Mouse (Mus musculus) ES-Bruce4 (cell line): ENCODE results near the gene Oxct1. TPM values are rescaled to one million over a fixed set of nuclear protein-coding genes. Genes with fewer than 3 reads are reported as not detected.

Experiments
- H3K27ac ChIP-seq: 2 replicates; pipeline ENCODE4 v1.5.1; 2012; ENCODE audit warnings: low read length, inconsistent platforms; ENCODE audit not compliant: insufficient read depth
- H3K27me3 ChIP-seq: 2 replicates; pipeline ENCODE4 v1.6.1; 2012; ENCODE audit warnings: mild to moderate bottlenecking, low read length, inconsistent platforms; ENCODE audit not compliant: control insufficient read depth, poor library complexity, insufficient read depth, severe bottlenecking
- H3K36me3 ChIP-seq: 2 replicates; pipeline ENCODE4 v1.6.1; 2012; ENCODE audit warnings: inconsistent platforms, mild to moderate bottlenecking, low read length, moderate library complexity; ENCODE audit not compliant: control insufficient read depth, poor library complexity, insufficient read depth, severe bottlenecking
- H3K4me1 ChIP-seq: one replicate; pipeline ENCODE4 v1.8.1; 2011; ENCODE audit warnings: low read length; ENCODE audit not compliant: control insufficient read depth, insufficient read depth
- H3K4me3 ChIP-seq: 2 replicates; pipeline ENCODE4 v1.5.1; 2011; ENCODE audit warnings: low read depth, mild to moderate bottlenecking, low read length
- H3K9ac ChIP-seq: 2 replicates; pipeline ENCODE4 v1.6.1; 2012; ENCODE audit warnings: low read depth, mild to moderate bottlenecking, inconsistent platforms; ENCODE audit not compliant: poor library complexity, severe bottlenecking
- H3K9me3 ChIP-seq: replicated peaks from 2 replicates; pipeline ENCODE4 v1.6.1; 2012; ENCODE audit warnings: mild to moderate bottlenecking, low read length, inconsistent platforms; ENCODE audit not compliant: control insufficient read depth, poor library complexity, insufficient read depth, severe bottlenecking
- CTCF ChIP-seq: IDR thresholded peaks from one replicate; pipeline ENCODE4 v1.8.1; 2011; ENCODE audit warnings: low read depth, low read length
- EP300 ChIP-seq: IDR thresholded peaks from 2 replicates; pipeline ENCODE4 v1.6.1; 2011; ENCODE audit warnings: low read depth, low read length; ENCODE audit not compliant: insufficient read depth
- POLR2A ChIP-seq: IDR thresholded peaks from one replicate; pipeline ENCODE4 v1.8.1; 2011; ENCODE audit warnings: low read length; ENCODE audit not compliant: insufficient read depth
- polyA plus RNA-seq: library from polyadenylated mRNA; stranded (reverse); fragments of >200 nt; gene quantifications from 2 replicates; pipeline ENCODE4 v1.2.4, GENCODE M21; 2011; ENCODE audit warnings: low read depth; ENCODE audit not compliant: missing spikeins, insufficient read depth, insufficient read length

Oxct1 gene
- polyA plus RNA-seq, 1 experiment: 31.9 TPM

DNA sequence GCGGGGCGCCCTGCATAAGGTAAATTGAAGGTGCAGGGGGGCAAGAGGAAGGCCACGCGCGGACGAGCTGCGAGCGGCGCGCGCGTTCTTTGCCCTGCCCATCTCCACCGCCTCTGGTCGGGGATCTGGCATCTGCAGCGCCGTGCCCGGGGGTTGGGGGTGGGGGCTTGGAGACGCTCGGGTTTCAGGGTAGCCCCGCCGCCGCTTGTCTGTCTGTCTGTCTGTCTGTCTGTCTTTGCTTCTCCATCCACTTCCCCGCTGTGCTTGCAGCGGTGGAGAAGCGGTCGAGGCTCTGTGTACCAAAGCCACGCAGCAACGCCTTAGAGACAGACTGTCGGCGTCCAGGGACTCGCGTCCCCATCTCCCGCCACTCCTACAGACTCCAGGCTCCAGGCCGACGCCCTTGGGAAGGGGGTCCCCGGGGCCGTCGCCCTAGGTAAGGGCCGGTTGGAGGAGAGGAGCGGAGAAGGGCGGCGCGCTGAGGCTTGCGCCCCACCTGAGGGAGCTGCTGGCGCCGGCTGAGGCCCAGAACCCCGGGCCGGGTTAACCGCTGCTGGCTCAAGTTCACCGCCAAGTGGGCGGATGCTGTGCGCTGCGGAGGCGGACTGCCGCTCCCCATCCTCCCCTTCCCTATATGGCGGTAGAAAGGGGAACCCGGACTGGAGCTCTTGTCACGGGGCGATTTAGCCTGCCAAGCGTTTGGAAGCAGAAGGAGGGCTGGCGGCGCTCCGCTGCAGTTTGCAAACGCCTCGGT is 825 bp downstream of the Oxct1 start:
- H3K36me3 ChIP-seq: no peaks in the 10 kb centered on the region
- H3K9ac ChIP-seq: peak overlapping the region; percentile 64

DNA sequence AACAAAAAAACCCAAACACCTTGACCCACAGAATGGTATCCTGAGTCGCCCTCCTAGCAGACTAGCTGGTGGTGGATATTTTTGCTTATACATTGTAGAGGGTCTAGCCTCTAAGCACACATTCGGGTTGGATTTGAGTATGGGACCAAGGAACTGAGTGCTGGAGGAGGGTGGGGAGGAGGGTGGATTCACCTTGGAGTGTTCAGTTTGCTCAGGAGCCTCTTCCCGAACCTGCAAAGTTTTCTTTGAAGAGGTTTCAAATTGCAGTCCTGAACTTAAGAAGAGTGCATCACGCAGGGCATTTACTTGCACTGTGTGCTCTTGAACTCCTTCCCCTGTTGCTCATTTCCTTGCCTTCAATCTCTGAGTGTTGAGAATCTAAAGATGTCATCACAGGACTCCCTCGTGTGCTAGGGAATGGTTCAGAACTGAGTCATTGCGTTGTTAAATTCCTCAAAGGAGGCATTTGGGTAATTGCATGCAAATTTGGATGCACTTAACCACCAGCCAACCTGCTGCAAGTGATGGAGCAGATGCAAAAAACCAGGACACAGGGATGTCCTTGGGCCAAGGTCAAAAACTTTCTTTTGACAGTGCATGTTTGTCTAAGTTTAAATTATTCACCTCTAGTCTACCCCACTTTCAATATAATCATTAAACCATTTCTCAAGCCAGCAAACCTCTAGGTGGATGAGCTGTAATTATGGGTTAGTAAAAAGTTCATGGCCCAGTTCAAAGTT is 1.7 kb downstream of the Oxct1 start:
- Histone ChIP-seq H3K36me3 (no peaks in the 10 kb centered on the region), H3K9ac (peak overlapping the region; percentile 64), H3K27me3 (no peaks in the 10 kb centered on the region), H3K27ac (no peak overlapping the region), H3K9me3 (no peaks in the 10 kb centered on the region), H3K4me1 (peaks cover 2% of the 10 kb centered on the region), H3K4me3 (peak overlapping the region; percentile 83)
- TF ChIP-seq POLR2A (no peak), EP300 (no peak), CTCF (no peak)

More for the DNA sequence above, 825 bp downstream of the Oxct1 start:
- Histone ChIP-seq H3K27ac (no peak overlapping the region), H3K9me3 (no peaks in the 10 kb centered on the region), H3K4me3 (peak overlapping the region; percentile 83), H3K27me3 (no peaks in the 10 kb centered on the region), H3K4me1 (peaks cover 2% of the 10 kb centered on the region)
- TF ChIP-seq POLR2A (no peak), EP300 (no peak), CTCF (no peak)

DNA sequence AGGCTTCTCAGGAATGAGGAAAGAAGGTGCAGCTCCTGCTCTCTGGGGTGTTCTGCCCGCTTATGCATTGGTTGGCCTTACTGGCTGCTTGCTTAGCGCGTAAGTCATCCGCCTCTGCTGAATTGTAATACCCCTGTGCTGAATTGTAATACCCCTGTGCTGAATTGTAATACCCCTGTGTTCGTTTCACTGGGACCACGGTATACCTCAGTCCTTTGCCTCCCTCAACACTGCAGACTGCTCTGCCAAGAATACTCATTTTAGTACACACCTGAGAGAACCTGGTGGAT is 2.2 kb downstream of the Oxct1 start:
- Histone ChIP-seq H3K4me3 (no peak overlapping the region), H3K36me3 (no peaks in the 10 kb centered on the region), H3K9me3 (no peaks in the 10 kb centered on the region), H3K9ac (no peak overlapping the region), H3K4me1 (peaks cover 3% of the 10 kb centered on the region), H3K27me3 (no peaks in the 10 kb centered on the region), H3K27ac (no peak overlapping the region)
- TF ChIP-seq CTCF: no peak
- TF ChIP-seq EP300: no peak
- TF ChIP-seq POLR2A: no peak

DNA sequence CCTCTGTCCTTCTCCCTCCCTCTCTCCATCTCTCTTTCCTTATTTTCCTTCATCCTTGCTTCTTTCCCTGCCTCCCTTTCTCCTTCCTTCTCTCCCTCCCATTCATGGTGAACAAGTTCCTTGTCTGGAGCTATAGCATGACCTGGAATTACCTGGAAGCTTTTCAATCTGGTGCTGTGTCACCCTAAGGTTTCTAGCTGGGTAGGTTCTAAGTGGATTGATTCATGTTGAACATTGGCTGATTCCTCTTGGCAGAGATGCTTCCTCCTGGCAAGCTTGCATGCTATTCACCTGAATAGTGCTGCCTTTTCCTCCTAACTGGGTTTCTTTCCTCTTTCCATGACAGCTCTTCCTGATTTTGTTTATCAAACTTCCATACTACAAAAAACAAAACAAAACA is 2.8 kb downstream of the Oxct1 start:
- Histone ChIP-seq H3K27me3 (no peaks in the 10 kb centered on the region), H3K9me3 (no peaks in the 10 kb centered on the region), H3K9ac (no peak overlapping the region), H3K27ac (no peak overlapping the region), H3K4me1 (peaks cover 3% of the 10 kb centered on the region), H3K4me3 (no peak overlapping the region), H3K36me3 (no peaks in the 10 kb centered on the region)
- no peak for TF ChIP-seq CTCF
- no peak for TF ChIP-seq POLR2A
- no peak for TF ChIP-seq EP300

DNA sequence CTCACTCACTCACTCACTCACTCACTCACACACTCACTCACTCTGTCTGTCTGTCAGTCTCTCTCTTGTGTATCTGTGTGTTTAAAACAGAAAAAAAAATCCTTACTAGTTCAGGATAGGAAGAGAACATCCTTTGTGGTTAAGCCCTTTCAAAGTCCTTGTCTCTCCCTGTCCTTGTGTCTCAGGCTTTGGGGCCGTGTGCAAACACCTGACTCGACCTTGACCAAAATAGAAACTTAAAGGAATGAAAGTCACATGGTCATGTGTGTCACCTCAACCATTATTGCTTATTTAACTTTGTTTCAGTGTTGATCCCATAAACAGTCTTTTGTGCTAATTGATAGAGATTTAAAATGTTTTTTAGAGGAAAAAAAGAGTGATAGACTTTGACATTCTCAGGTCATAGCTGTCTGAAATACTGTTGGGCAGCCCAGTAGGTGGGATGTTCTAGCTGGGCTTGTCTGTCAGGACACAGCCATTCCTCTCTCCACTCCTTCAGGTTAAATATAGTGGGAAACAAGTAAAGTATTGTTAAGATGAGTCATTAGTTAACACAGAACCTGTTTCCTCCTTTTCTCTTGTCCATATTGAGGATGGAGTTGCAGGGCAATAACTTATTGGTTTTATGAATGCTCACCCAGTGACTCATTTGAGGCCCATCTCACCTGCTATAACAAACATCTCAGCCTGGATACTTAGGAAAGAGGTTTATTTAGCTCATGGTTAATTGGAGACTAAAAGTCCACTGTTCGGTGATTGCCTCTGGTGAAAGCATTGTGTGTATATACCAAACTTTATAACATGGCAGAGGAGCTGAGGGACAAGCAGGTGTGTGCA is 7.2 kb downstream of the Oxct1 start:
- Histone ChIP-seq H3K27me3 (no peaks in the 10 kb centered on the region), H3K27ac (no peak overlapping the region), H3K9ac (no peak overlapping the region), H3K4me3 (no peak overlapping the region), H3K9me3 (peaks cover 4% of the 10 kb centered on the region; the same call in 1 of the 2 replicates), H3K4me1 (peaks cover 1% of the 10 kb centered on the region), H3K36me3 (peaks cover 2% of the 10 kb centered on the region; the same call in 1 of the 2 replicates)
- TF ChIP-seq CTCF: no peak
- TF ChIP-seq EP300: no peak
- no peak for TF ChIP-seq POLR2A
